Mouse (Mus musculus) midbrain, embryonic 10.5 days (tissue): ENCODE measurements around the gene Nmb. TPM values are rescaled to one million over a fixed set of nuclear protein-coding genes. Genes with fewer than 3 reads are reported as not detected.
A peak's percentile ranks its signal among the peaks of the same experiment; 100 is the strongest.

Source experiments
- DNase-seq: peaks from one replicate; pipeline ENCODE4 v3.0.0-alpha.2; 2017; ENCODE audit warnings: low spot score
- H3K27ac ChIP-seq: fragments of 300-500 bp; sonication (generic); replicated peaks from 2 replicates; pipeline ENCODE4 v1.5.1; 2016; ENCODE audit warnings: mild to moderate bottlenecking
- H3K27me3 ChIP-seq: fragments of 300-500 bp; sonication (generic); 2 replicates; pipeline ENCODE4 v1.6.1; 2016; ENCODE audit warnings: low read depth, mild to moderate bottlenecking; ENCODE audit not compliant: poor library complexity, severe bottlenecking
- H3K36me3 ChIP-seq: fragments of 300-500 bp; sonication (generic); 2 replicates; pipeline ENCODE4 v1.6.1; 2016; ENCODE audit warnings: mild to moderate bottlenecking, moderate library complexity
- H3K4me1 ChIP-seq: fragments of 300-500 bp; sonication (generic); 2 replicates; pipeline ENCODE4 v1.6.1; 2016
- H3K4me3 ChIP-seq: fragments of 300-500 bp; sonication (generic); 2 replicates; pipeline ENCODE4 v1.5.1; 2016; ENCODE audit warnings: mild to moderate bottlenecking, moderate library complexity
- H3K9me3 ChIP-seq: fragments of 300-500 bp; sonication (generic); replicated peaks from 2 replicates; pipeline ENCODE4 v1.6.1; 2016; ENCODE audit warnings: mild to moderate bottlenecking
- WGBS: fragments of 180-500 bp; shearing (Covaris S2); methylation state at CpG from one replicate; pipeline ENCODE4 v1.1.7; 2016; 5-methylcytosine and 5-hydroxymethylcytosine counted together
- polyA plus RNA-seq: library from polyadenylated mRNA; unstranded; fragments of >200 nt; fragmentation: Nextera tagmentation; extraction: Ambion mirVana; gene quantifications from 2 replicates; pipeline ENCODE4 v1.2.1, GENCODE M21; 2016

The Nmb gene
- polyA plus RNA-seq, 1 experiment from 2014 or later, result 7.0 TPM

DNA sequence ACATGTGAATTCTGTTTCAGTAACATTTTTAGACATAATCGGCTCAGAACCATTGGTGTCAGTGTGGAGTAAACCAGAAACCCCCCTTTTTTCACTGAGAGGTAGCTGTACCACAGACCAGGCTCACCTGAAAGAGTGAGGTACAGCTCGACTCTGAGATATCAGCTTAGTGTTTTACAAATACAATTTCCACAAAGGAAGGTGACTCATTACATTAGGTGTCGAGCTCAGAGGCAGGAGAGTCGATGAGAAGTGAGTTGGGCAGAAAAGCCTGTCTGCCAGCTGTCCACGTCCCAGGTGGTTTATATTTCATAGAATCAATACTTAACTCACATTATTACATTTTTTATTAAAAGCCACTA, 14.8 kb upstream of the Nmb start:
- Histone ChIP-seq H3K27ac (no peak overlapping the region), H3K4me3 (no peak overlapping the region), H3K9me3 (no peaks in the 10 kb centered on the region), H3K4me1 (no peaks in the 10 kb centered on the region), H3K27me3 (no peaks in the 10 kb centered on the region), H3K36me3 (peaks cover 95% of the 10 kb centered on the region)
- 91% methylated on average over 5 of the region's 5 CpGs for WGBS
- DNase-seq, result no peak

- WGBS, result 92% methylated on average over 8 of the region's 8 CpGs
- Histone ChIP-seq H3K36me3 (peaks cover 95% of the 10 kb centered on the region), H3K27ac (no peak overlapping the region), H3K4me3 (no peak overlapping the region), H3K9me3 (no peaks in the 10 kb centered on the region), H3K4me1 (no peaks in the 10 kb centered on the region), H3K27me3 (no peaks in the 10 kb centered on the region)
- DNase-seq, result no peak
Observed at GRCm38 (mm10) chr7:80918982-80919646, 14.2 kb upstream of the Nmb start.

- WGBS, result 90% methylated on average over 4 of the region's 4 CpGs
- Histone ChIP-seq H3K4me1 (no peaks in the 10 kb centered on the region), H3K4me3 (no peak overlapping the region), H3K36me3 (peaks cover 98% of the 10 kb centered on the region), H3K9me3 (no peaks in the 10 kb centered on the region), H3K27ac (no peak overlapping the region), H3K27me3 (no peaks in the 10 kb centered on the region)
- DNase-seq, result no peak
Observed at GRCm38 (mm10) chr7:80917916-80918465, 13.1 kb upstream of the Nmb start.

GRCm38 (mm10) chr7:80912496-80912895, 7.6 kb upstream of the Nmb start:
- Histone ChIP-seq H3K4me3 (no peak overlapping the region), H3K9me3 (no peaks in the 10 kb centered on the region), H3K36me3 (peaks cover 98% of the 10 kb centered on the region), H3K27me3 (no peaks in the 10 kb centered on the region), H3K4me1 (no peaks in the 10 kb centered on the region), H3K27ac (no peak overlapping the region)
- no peak for DNase-seq
- WGBS, result 92% methylated on average over 8 of the region's 8 CpGs

GRCm38 (mm10) chr7:80911053-80911452, 6.2 kb upstream of the Nmb start:
- Histone ChIP-seq H3K4me1 (no peaks in the 10 kb centered on the region), H3K36me3 (peaks cover 95% of the 10 kb centered on the region), H3K27ac (no peak overlapping the region), H3K4me3 (no peak overlapping the region), H3K27me3 (no peaks in the 10 kb centered on the region), H3K9me3 (no peaks in the 10 kb centered on the region)
- no peak for DNase-seq
- 86% methylated on average over 7 of the region's 7 CpGs for WGBS

- no peak overlapping the region for H3K27ac ChIP-seq
- peaks cover 37% of the 10 kb centered on the region for H3K4me1 ChIP-seq
- DNase-seq, result no peak
- H3K27me3 ChIP-seq, result peaks cover 9% of the 10 kb centered on the region; the same call in 1 of the 2 replicates
- H3K9me3 ChIP-seq, result no peaks in the 10 kb centered on the region
- WGBS, result 88% methylated on average over 11 of the region's 11 CpGs
- H3K36me3 ChIP-seq, result peaks cover 43% of the 10 kb centered on the region
- peak overlapping the region; percentile 63 for H3K4me3 ChIP-seq
Observed at GRCm38 (mm10) chr7:80903625-80904422, 1.1 kb downstream of the Nmb start.

DNA sequence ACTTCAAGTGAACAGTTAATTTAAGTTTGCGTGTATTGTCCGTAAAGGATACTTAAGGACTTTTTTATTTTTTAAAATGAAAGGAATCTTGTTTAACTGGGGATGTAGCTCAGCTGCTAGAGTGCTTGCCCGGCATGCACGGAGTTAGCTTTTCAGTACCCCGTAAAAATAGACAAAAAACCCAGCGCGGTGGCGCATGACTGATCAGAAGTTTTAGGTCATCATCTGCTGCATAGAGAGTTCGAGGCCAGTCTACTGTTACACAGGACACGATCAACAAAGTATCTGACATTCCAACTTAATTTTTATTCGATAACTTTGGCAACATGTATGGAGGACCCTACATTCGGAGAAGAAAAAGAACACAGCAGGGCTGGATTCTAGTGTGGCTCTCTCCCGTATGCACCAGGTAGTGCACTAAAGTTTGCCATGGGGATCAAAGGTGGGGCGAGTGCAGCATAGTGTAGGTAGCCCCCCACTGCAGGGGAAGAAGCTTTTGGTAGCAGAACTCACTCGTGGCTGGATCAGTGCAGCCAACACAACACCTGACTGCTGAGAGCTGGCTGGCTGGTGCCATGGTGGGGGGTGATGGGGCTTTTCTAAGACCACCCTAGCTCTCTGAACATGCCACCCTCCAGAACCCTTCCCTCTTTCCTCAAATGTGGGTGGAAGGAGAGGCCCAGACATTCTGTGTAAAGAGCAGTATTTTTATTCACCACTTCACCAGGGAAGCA, 3.2 kb downstream of the Nmb start:
- Histone ChIP-seq H3K36me3 (peaks cover 43% of the 10 kb centered on the region), H3K27ac (peak overlapping the region; percentile 89), H3K27me3 (peaks cover 9% of the 10 kb centered on the region; the same call in 1 of the 2 replicates), H3K9me3 (no peaks in the 10 kb centered on the region), H3K4me1 (peaks cover 37% of the 10 kb centered on the region), H3K4me3 (peak overlapping the region; percentile 88)
- no peak for DNase-seq
- 33% methylated on average over 15 of the region's 15 CpGs for WGBS

DNA sequence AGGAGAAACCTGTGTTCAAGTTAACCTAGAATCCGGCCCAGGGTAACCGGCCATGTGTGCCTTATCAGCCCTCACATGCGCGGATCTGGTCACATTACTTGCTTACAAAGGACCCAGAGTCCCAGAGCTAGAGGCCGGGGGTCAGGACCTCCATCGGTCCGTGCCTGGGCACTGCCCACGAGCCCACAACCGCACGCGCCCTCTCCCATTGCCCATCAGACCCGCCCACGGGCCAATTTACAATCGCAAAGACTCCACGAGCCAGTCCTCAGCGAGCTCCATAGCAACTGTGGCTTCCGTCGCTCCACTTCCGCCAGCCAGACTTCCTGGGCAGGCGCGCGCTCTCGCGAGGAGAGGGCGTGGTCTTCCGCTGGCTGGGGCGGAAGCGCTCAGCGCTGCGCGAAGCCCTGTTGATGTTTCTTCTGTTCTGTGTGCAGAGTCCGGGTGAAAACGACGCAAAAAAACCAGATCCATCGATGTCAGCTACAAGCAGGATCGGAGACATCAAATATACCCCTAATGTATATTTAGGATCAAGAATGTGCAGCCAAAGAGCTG, 3.9 kb downstream of the Nmb start, which contains the start of gene Wdr73:
Gene Wdr73 (minus strand): TSS at position 326 of the 558 bp plus-strand sequence.
- WGBS, result under 1% methylated on average over 36 of the region's 36 CpGs

DNA sequence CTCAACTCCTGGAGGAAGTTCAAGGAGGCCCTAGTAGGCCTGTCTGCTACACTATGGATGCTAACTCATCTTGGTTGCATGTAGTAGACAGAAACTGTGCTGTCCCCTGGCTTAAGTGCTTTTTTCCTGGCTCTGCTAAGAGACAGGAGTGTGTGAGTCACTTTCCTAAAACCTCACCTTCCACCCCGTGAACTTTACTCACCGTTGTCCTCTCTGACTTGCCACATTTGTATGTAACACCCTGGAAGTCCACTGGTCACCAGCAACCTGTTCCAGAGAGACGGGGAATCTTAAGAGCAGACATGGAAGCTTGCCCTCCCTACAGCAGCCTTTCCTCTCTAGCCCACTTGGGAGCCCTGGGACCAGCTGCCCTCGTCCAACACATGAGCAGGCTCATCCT, 7.2 kb downstream of the Nmb start:
- no peaks in the 10 kb centered on the region for H3K27me3 ChIP-seq
- DNase-seq, result no peak
- 92% methylated on average over 4 of the region's 4 CpGs for WGBS
- peaks cover 20% of the 10 kb centered on the region for H3K4me1 ChIP-seq
- peaks cover 68% of the 10 kb centered on the region for H3K36me3 ChIP-seq
- H3K4me3 ChIP-seq, result no peak overlapping the region
- H3K27ac ChIP-seq, result no peak overlapping the region
- H3K9me3 ChIP-seq, result no peaks in the 10 kb centered on the region

More for the DNA sequence above, 3.9 kb downstream of the Nmb start, which contains the start of gene Wdr73:
- no peaks in the 10 kb centered on the region for H3K9me3 ChIP-seq
- DNase-seq, result peak; percentile 93
- peak within 1 kb of the TSS; percentile 89 for H3K27ac ChIP-seq
- H3K27me3 ChIP-seq, result peaks cover 9% of the 10 kb centered on the region; the same call in 1 of the 2 replicates
- H3K36me3 ChIP-seq, result peaks cover 46% of the 10 kb centered on the region
- H3K4me3 ChIP-seq, result peak within 1 kb of the TSS; percentile 88
- peaks cover 37% of the 10 kb centered on the region for H3K4me1 ChIP-seq

DNA sequence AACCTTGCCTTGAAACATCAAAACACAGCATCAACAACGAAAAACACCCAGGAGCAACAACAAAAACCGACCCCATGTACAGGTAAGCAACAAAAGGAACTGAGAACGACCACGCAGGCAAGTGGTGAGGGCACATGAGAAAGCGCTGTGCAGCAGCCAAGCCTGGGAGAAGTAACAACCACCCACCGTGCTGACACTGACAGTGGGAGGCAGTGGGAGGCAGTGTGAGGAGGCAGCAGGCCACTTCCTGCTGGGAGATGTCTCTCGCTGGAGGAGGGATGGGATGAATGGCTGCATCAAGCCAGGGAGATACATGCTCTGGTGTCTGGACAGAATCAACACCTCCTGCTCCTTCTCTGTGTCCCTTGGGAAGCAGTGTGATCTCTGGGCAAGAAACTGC, 7.7 kb downstream of the Nmb start:
- peaks cover 20% of the 10 kb centered on the region for H3K4me1 ChIP-seq
- peaks cover 74% of the 10 kb centered on the region for H3K36me3 ChIP-seq
- 90% methylated on average over 7 of the region's 7 CpGs for WGBS
- H3K27me3 ChIP-seq, result no peaks in the 10 kb centered on the region
- H3K4me3 ChIP-seq, result no peak overlapping the region
- DNase-seq, result no peak
- H3K27ac ChIP-seq, result no peak overlapping the region
- H3K9me3 ChIP-seq, result no peaks in the 10 kb centered on the region

- Histone ChIP-seq H3K27ac (no peak overlapping the region), H3K27me3 (no peaks in the 10 kb centered on the region), H3K36me3 (peaks cover 95% of the 10 kb centered on the region), H3K4me1 (peaks cover 5% of the 10 kb centered on the region), H3K9me3 (no peaks in the 10 kb centered on the region), H3K4me3 (no peak overlapping the region)
- 95% methylated on average over 14 of the region's 14 CpGs for WGBS
- no peak for DNase-seq
Observed at GRCm38 (mm10) chr7:80894815-80895519, 9.9 kb downstream of the Nmb start.

GRCm38 (mm10) chr7:80894196-80894595, 10.7 kb downstream of the Nmb start:
- H3K9me3 ChIP-seq, result no peaks in the 10 kb centered on the region
- no peaks in the 10 kb centered on the region for H3K27me3 ChIP-seq
- H3K36me3 ChIP-seq, result peaks cover 97% of the 10 kb centered on the region
- WGBS, result 93% methylated on average over 7 of the region's 7 CpGs
- H3K27ac ChIP-seq, result no peak overlapping the region
- peaks cover 6% of the 10 kb centered on the region for H3K4me1 ChIP-seq
- H3K4me3 ChIP-seq, result no peak overlapping the region
- DNase-seq, result no peak
